Mouse (Mus musculus): Measurements from ENCODE around the gene Olah. TPM values are rescaled to one million over a fixed set of nuclear protein-coding genes. Genes with fewer than 3 reads are reported as not detected.

Olah gene
- polyA plus RNA-seq, 1 experiment from 2014 or later: 0.23 TPM

GRCm38 (mm10) chr2:3424579-3424910 lies 27.5 kb upstream of the Olah start:
- no peaks in the 10 kb centered on the region for H3K9me3 ChIP-seq (ENCODE audit: control insufficient read depth, low read length)
- TF ChIP-seq EP300 (optimal IDR thresholded peaks at IDR 0.05) (no peak), CTCF (IDR thresholded peaks at IDR 0.05; ENCODE audit: low read depth) (no peak)
- no peaks in the 10 kb centered on the region; the same call in 1 of the 2 replicates for H3K4me1 ChIP-seq (replicated peaks; ENCODE audit: control insufficient read depth, insufficient read depth)
- H3K36me3 ChIP-seq (ENCODE audit: control insufficient read depth, insufficient read depth, low read length): no peaks in the 10 kb centered on the region
- peak overlapping the region; percentile 72 for H3K9ac ChIP-seq (ENCODE audit: low read length)
- WGBS: 2% methylated on average over 9 of the region's 10 CpGs
- peak overlapping the region; percentile 98 for H3K4me2 ChIP-seq (replicated peaks; ENCODE audit: low read depth)
- peak overlapping the region; percentile 64 for H3K4me3 ChIP-seq (ENCODE audit: low read depth, low read length)
- H3K27me3 ChIP-seq (ENCODE audit: control insufficient read depth, insufficient read depth, low read length): no peaks in the 10 kb centered on the region
- ATAC-seq (ENCODE audit: low FRiP score, low TSS enrichment): no peak
- peak overlapping the region; percentile 40; the same call in 1 of the 2 replicates for H3K27ac ChIP-seq (replicated peaks)
- no peak for DNase-seq (ENCODE audit: low spot score)

GRCm38 (mm10) chr2:3423841-3424578 lies 27.0 kb upstream of the Olah start, which contains the start of gene Dclre1c:
Gene Dclre1c, plus strand, starts transcription at chr2:3424131.
- Histone ChIP-seq H3K36me3 (ENCODE audit: control insufficient read depth, insufficient read depth, low read length) (no peaks in the 10 kb centered on the region), H3K4me2 (replicated peaks; ENCODE audit: low read depth) (peak within 1 kb of the TSS; percentile 98), H3K9me3 (ENCODE audit: control insufficient read depth, low read length) (no peaks in the 10 kb centered on the region), H3K4me1 (replicated peaks; ENCODE audit: control insufficient read depth, insufficient read depth) (no peaks in the 10 kb centered on the region; the same call in 1 of the 2 replicates), H3K4me3 (ENCODE audit: low read depth, low read length) (peak within 1 kb of the TSS; percentile 64), H3K27me3 (ENCODE audit: control insufficient read depth, insufficient read depth, low read length) (no peaks in the 10 kb centered on the region), H3K9ac (ENCODE audit: low read length) (peak within 1 kb of the TSS; percentile 72), H3K27ac (replicated peaks) (peak within 1 kb of the TSS; percentile 40; the same call in 1 of the 2 replicates)
- peak; percentile 93 for DNase-seq (ENCODE audit: low spot score)
- TF ChIP-seq CTCF (IDR thresholded peaks at IDR 0.05; ENCODE audit: low read depth) (no peak), EP300 (optimal IDR thresholded peaks at IDR 0.05) (no peak)
- ATAC-seq (ENCODE audit: low FRiP score, low TSS enrichment): peak; percentile 98
- WGBS: under 1% methylated on average over 29 of the region's 29 CpGs

- 64% methylated on average over 3 of the region's 3 CpGs for WGBS
- Histone ChIP-seq H3K4me3 (ENCODE audit: low read depth, low read length) (no peak within 1 kb of the TSS), H3K36me3 (ENCODE audit: control insufficient read depth, insufficient read depth, low read length) (no peaks in the 10 kb centered on the region), H3K9me3 (ENCODE audit: control insufficient read depth, low read length) (no peaks in the 10 kb centered on the region), H3K4me2 (replicated peaks; ENCODE audit: low read depth) (peak within 1 kb of the TSS; percentile 98), H3K4me1 (replicated peaks; ENCODE audit: control insufficient read depth, insufficient read depth) (no peaks in the 10 kb centered on the region; the same call in 1 of the 2 replicates), H3K9ac (ENCODE audit: low read length) (no peak within 1 kb of the TSS), H3K27ac (replicated peaks) (no peak within 1 kb of the TSS), H3K27me3 (ENCODE audit: control insufficient read depth, insufficient read depth, low read length) (no peaks in the 10 kb centered on the region)
- DNase-seq (ENCODE audit: low spot score) (no peak), ATAC-seq (ENCODE audit: low FRiP score, low TSS enrichment) (no peak)
- no peak for TF ChIP-seq EP300 (optimal IDR thresholded peaks at IDR 0.05)
- no peak for TF ChIP-seq CTCF (IDR thresholded peaks at IDR 0.05; ENCODE audit: low read depth)
Measured at GRCm38 (mm10) chr2:3422548-3422947, 25.5 kb upstream of the Olah start, which contains the start of gene Meig1. Gene Meig1, minus strand, starts transcription at chr2:3422648.

- no peak for DNase-seq (ENCODE audit: low spot score)
- no peaks in the 10 kb centered on the region for H3K9me3 ChIP-seq (ENCODE audit: control insufficient read depth, low read length)
- TF ChIP-seq CTCF (IDR thresholded peaks at IDR 0.05; ENCODE audit: low read depth) (no peak), EP300 (optimal IDR thresholded peaks at IDR 0.05) (no peak)
- H3K27ac ChIP-seq (replicated peaks): no peak overlapping the region
- H3K36me3 ChIP-seq (ENCODE audit: control insufficient read depth, insufficient read depth, low read length): no peaks in the 10 kb centered on the region
- no peaks in the 10 kb centered on the region for H3K27me3 ChIP-seq (ENCODE audit: control insufficient read depth, insufficient read depth, low read length)
- ATAC-seq (ENCODE audit: low FRiP score, low TSS enrichment): no peak
- 66% methylated on average over 4 of the region's 4 CpGs for WGBS
- no peaks in the 10 kb centered on the region; the same call in 1 of the 2 replicates for H3K4me1 ChIP-seq (replicated peaks; ENCODE audit: control insufficient read depth, insufficient read depth)
- H3K9ac ChIP-seq (ENCODE audit: low read length): no peak overlapping the region
- no peak overlapping the region for H3K4me2 ChIP-seq (replicated peaks; ENCODE audit: low read depth)
- H3K4me3 ChIP-seq (ENCODE audit: low read depth, low read length): no peak overlapping the region
Measured at GRCm38 (mm10) chr2:3420157-3420556, 23.1 kb upstream of the Olah start.

GRCm38 (mm10) chr2:3418883-3419431 lies 21.9 kb upstream of the Olah start:
- no peak for TF ChIP-seq EP300 (optimal IDR thresholded peaks at IDR 0.05)
- TF ChIP-seq CTCF (IDR thresholded peaks at IDR 0.05; ENCODE audit: low read depth): no peak
- Histone ChIP-seq H3K36me3 (ENCODE audit: control insufficient read depth, insufficient read depth, low read length) (no peaks in the 10 kb centered on the region), H3K4me2 (replicated peaks; ENCODE audit: low read depth) (peak overlapping the region; percentile 73), H3K9ac (ENCODE audit: low read length) (peak overlapping the region; percentile 38; the same call in 1 of the 2 replicates), H3K9me3 (ENCODE audit: control insufficient read depth, low read length) (no peaks in the 10 kb centered on the region), H3K27ac (replicated peaks) (no peak overlapping the region), H3K4me3 (ENCODE audit: low read depth, low read length) (peak overlapping the region; percentile 44), H3K4me1 (replicated peaks; ENCODE audit: control insufficient read depth, insufficient read depth) (no peaks in the 10 kb centered on the region; the same call in 1 of the 2 replicates), H3K27me3 (ENCODE audit: control insufficient read depth, insufficient read depth, low read length) (no peaks in the 10 kb centered on the region)
- DNase-seq (ENCODE audit: low spot score): peak; percentile 98
- under 1% methylated on average over 38 of the region's 38 CpGs for WGBS
- peak; percentile 96 for ATAC-seq (ENCODE audit: low FRiP score, low TSS enrichment)

GRCm38 (mm10) chr2:3415676-3416075 lies 18.7 kb upstream of the Olah start:
- no peak overlapping the region for H3K9ac ChIP-seq (ENCODE audit: low read length)
- WGBS: 8% methylated on average over 1 of the region's 1 CpGs
- DNase-seq (ENCODE audit: low spot score) (no peak), ATAC-seq (ENCODE audit: low FRiP score, low TSS enrichment) (no peak)
- H3K27me3 ChIP-seq (ENCODE audit: control insufficient read depth, insufficient read depth, low read length): no peaks in the 10 kb centered on the region
- H3K4me2 ChIP-seq (replicated peaks; ENCODE audit: low read depth): no peak overlapping the region
- no peak for TF ChIP-seq EP300 (optimal IDR thresholded peaks at IDR 0.05)
- TF ChIP-seq CTCF (IDR thresholded peaks at IDR 0.05; ENCODE audit: low read depth): no peak
- no peaks in the 10 kb centered on the region for H3K36me3 ChIP-seq (ENCODE audit: control insufficient read depth, insufficient read depth, low read length)
- no peak overlapping the region for H3K27ac ChIP-seq (replicated peaks)
- H3K9me3 ChIP-seq (ENCODE audit: control insufficient read depth, low read length): no peaks in the 10 kb centered on the region
- H3K4me3 ChIP-seq (ENCODE audit: low read depth, low read length): no peak overlapping the region
- no peaks in the 10 kb centered on the region for H3K4me1 ChIP-seq (replicated peaks; ENCODE audit: control insufficient read depth, insufficient read depth)

Measured in stomach, postnatal 0 days (tissue).